Mouse (Mus musculus) forebrain, embryonic 14.5 days (tissue): ENCODE data around the gene Tma7. TPM values are rescaled to one million over a fixed set of nuclear protein-coding genes. Genes with fewer than 3 reads are reported as not detected.

ENCODE experiments used
- ATAC-seq: fragments of 200-750 bp; cut with Nextera tagmentation; 2 replicates; pipeline ENCODE4 v1.8.0; 2017; ENCODE audit warnings: mild to moderate bottlenecking, moderate library complexity
- DNase-seq: peaks from one replicate; pipeline ENCODE4 v3.0.0-alpha.2; 2015; ENCODE audit warnings: low spot score
- H3K27ac ChIP-seq: fragments of 300-500 bp; sonication (generic); 2 replicates; pipeline ENCODE4 v1.5.1; 2014; ENCODE audit warnings: low read depth, mild to moderate bottlenecking, control low read depth, low read length, moderate library complexity
- H3K27me3 ChIP-seq: fragments of 300-500 bp; sonication (generic); replicated peaks from 2 replicates; pipeline ENCODE4 v1.6.1; 2014; ENCODE audit warnings: low read length, control low read depth, mixed read lengths; ENCODE audit not compliant: control insufficient read depth, insufficient read depth
- H3K36me3 ChIP-seq: fragments of 300-500 bp; sonication (generic); 2 replicates; pipeline ENCODE4 v1.6.1; 2014; ENCODE audit warnings: low read length, control low read depth; ENCODE audit not compliant: control insufficient read depth, insufficient read depth
- H3K4me1 ChIP-seq: fragments of 300-500 bp; sonication (generic); 2 replicates; pipeline ENCODE4 v1.6.1; 2014; ENCODE audit warnings: antibody characterized with exemption, low read length, control low read depth; ENCODE audit not compliant: control insufficient read depth, insufficient read depth
- H3K4me2 ChIP-seq: fragments of 300-500 bp; sonication (generic); 2 replicates; pipeline ENCODE4 v1.6.1; 2014; ENCODE audit warnings: mild to moderate bottlenecking, control low read depth, low read length
- H3K4me3 ChIP-seq: fragments of 300-500 bp; sonication (generic); 2 replicates; pipeline ENCODE4 v1.5.1; 2014; ENCODE audit warnings: low read depth, low read length, control low read depth
- H3K9ac ChIP-seq: fragments of 300-500 bp; sonication (generic); 2 replicates; pipeline ENCODE4 v1.6.1; 2014; ENCODE audit warnings: mild to moderate bottlenecking, low read length, control low read depth, moderate library complexity
- H3K9me3 ChIP-seq: fragments of 300-500 bp; sonication (generic); replicated peaks from 2 replicates; pipeline ENCODE4 v1.6.1; 2016; ENCODE audit warnings: low read length, control low read depth, mixed read lengths; ENCODE audit not compliant: control insufficient read depth
- WGBS: fragments of 180-500 bp; shearing (Covaris S2); extraction: QIAGEN DNeasy Blood & Tissue Kit; methylation state at CpG from one replicate; pipeline ENCODE4 v1.1.7; 2014; 5-methylcytosine and 5-hydroxymethylcytosine counted together
- polyA plus RNA-seq: library from polyadenylated mRNA; unstranded; fragments of >200 nt; fragmentation: Nextera tagmentation; extraction: Ambion mirVana; gene quantifications from 2 replicates; pipeline ENCODE4 v1.2.1, GENCODE M21; 2014

Tma7 gene
- polyA plus RNA-seq, 1 experiment from 2014 or later = 758 TPM

DNA sequence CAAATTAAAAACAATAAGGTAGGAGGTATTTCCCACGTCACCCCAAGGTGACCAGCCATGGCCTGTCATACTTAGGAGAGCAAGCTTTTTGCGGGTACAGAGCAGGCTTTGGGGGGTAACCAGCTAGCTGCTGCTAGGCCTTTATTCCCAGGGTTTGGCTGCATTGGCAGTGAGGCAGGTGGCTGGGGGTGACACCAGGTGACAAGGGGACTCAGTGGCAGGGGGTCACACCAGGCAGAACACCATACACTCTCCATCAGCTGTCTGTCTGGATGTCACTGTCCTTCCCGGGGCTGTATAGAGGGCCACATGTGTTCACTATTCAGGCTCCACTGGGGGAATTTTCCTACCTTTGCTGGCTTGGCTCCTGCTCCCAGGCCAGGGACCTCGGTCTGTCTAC, 25.5 kb downstream of the Tma7 start:
- no peak overlapping the region for H3K4me2 ChIP-seq
- no peaks in the 10 kb centered on the region for H3K9me3 ChIP-seq
- no peaks in the 10 kb centered on the region for H3K27me3 ChIP-seq
- H3K27ac ChIP-seq = no peak overlapping the region
- H3K9ac ChIP-seq = no peak overlapping the region
- no peak overlapping the region for H3K4me3 ChIP-seq
- DNase-seq (no peak), ATAC-seq (no peak)
- peaks cover 42% of the 10 kb centered on the region for H3K36me3 ChIP-seq
- H3K4me1 ChIP-seq = 0 out of 2 replicates have a peak, but pooled peaks cover 2% of the 10 kb centered on the region
- 84% methylated on average over 4 of the region's 4 CpGs for WGBS

DNA sequence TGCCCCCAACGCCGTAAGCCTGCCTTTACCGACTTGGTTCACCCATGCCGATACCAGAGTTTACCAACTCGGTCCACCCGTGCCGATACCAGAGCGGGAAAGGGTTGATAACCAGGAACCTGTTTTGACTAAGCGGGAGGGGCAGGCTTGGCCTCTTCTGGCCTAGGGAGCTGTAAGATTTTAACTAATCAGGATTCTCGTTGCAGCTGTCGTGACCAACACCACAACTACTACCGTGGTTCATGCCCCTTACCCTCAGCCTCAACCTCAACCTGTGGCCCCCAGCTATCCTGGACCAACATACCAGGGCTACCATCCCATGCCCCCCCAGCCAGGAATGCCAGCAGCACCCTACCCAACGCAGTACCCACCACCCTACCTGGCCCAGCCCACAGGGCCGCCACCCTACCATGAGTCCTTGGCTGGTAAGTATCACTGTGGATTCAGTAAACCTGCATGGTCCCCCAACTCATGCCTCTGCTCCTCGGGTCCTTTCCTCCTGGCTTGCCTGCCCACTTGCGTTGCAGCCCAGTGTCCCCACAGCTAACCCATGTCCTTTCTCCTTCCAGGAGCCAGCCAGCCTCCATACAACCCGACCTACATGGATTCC, 26.2 kb downstream of the Tma7 start:
- WGBS = 94% methylated on average over 17 of the region's 17 CpGs
- H3K36me3 ChIP-seq = peaks cover 38% of the 10 kb centered on the region
- H3K9ac ChIP-seq = no peak overlapping the region
- ATAC-seq = no peak
- no peak overlapping the region for H3K4me2 ChIP-seq
- H3K4me1 ChIP-seq = 0 out of 2 replicates have a peak, but pooled peaks cover 2% of the 10 kb centered on the region
- H3K27me3 ChIP-seq = no peaks in the 10 kb centered on the region
- no peak overlapping the region for H3K27ac ChIP-seq
- no peak for DNase-seq
- H3K4me3 ChIP-seq = no peak overlapping the region
- H3K9me3 ChIP-seq = no peaks in the 10 kb centered on the region

DNA sequence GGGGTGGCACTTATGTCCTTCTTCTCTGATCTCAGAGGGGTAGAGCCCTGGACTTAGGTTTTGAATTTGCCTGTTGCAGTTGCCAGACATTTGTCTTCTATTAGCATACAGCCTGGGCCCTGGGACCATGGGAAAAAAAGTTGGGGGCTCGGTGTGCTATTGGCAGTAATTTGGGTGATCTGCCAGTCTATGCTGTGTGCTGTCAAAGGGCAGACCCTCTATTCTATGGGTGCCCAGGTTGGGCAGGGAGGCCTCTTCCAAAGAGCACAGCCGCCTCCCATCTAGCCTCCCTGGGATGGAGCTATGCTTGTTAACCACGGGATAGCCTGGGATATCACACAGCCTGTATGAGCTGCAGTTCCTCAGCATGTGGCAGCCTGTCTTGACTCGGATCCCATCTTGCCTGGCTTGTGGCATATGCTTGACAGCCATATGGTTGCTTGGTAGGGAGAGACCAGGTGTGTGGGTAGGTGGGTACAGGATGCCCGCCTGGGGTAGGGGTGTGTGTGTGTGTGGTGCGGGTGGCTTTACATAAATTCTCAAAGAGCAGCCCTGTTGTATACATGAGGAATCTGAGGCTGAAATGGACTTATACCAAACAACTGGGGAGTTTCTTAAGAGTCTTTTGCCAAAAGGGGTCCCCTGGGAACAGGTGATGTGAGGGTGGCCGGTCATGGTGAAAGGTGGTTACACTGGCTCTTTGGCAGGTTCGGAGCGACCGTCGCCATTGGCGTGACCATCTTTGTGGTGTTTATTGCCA, 26.9 kb downstream of the Tma7 start:
- ATAC-seq (no peak), DNase-seq (no peak)
- WGBS = 87% methylated on average over 12 of the region's 12 CpGs
- peak overlapping the region; percentile 46 for H3K4me2 ChIP-seq
- H3K9ac ChIP-seq = peak overlapping the region; percentile 43
- peaks cover 30% of the 10 kb centered on the region for H3K36me3 ChIP-seq
- H3K27me3 ChIP-seq = no peaks in the 10 kb centered on the region
- H3K4me1 ChIP-seq = 0 out of 2 replicates have a peak, but pooled peaks cover 2% of the 10 kb centered on the region
- H3K9me3 ChIP-seq = no peaks in the 10 kb centered on the region
- peak overlapping the region; percentile 48; the same call in 1 of the 2 replicates for H3K27ac ChIP-seq
- H3K4me3 ChIP-seq = peak overlapping the region; percentile 25

DNA sequence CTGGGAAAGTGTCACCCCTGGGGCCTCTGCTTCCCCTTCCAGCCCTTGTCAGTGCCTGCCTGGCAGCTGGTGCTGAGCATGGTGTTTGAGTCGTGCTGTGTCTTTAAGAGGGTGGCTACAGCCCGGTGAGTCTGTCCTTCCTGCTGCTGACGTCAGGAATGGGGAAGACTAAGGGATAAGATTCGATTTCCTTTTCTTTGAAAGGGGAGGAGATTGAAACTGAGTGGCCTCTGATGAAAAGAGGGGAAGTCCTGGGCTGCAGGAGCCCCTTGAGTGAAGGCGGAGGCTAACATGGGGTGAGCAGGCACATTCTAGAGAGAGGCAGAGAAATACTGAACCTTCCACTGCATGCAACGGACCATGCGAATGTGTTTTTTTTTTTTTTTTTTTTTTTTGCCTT, 27.7 kb downstream of the Tma7 start:
- 10% methylated on average over 7 of the region's 7 CpGs for WGBS
- Histone ChIP-seq H3K4me1 (0 out of 2 replicates have a peak, but pooled peaks cover 2% of the 10 kb centered on the region), H3K36me3 (peaks cover 25% of the 10 kb centered on the region), H3K27me3 (no peaks in the 10 kb centered on the region), H3K4me2 (peak overlapping the region; percentile 46), H3K27ac (peak overlapping the region; percentile 48; the same call in 1 of the 2 replicates), H3K9ac (peak overlapping the region; percentile 43), H3K4me3 (peak overlapping the region; percentile 25), H3K9me3 (no peaks in the 10 kb centered on the region)
- DNase-seq (peak; percentile 77), ATAC-seq (peak; percentile 76)

DNA sequence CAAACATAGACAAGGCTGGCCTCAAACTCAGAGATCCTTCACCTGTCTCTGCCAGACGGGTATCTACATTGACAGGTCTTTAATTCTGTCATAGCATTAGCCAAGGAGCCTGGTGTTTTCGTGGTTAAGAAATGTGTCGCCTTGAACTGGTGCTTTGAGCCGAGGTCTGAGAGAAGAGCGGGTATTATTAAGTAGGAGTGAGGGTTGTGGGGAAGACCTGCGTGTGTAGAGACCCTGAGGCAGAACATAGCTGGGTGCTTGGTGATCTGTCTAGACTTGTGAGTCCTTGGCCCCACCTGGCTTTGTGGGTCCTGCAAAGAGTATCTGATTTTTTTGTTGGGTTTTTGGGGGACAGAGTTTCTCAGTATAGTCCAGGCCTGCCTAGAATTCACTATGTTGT, 28.5 kb downstream of the Tma7 start:
- Histone ChIP-seq H3K4me3 (no peak overlapping the region), H3K4me1 (0 out of 2 replicates have a peak, but pooled peaks cover 2% of the 10 kb centered on the region), H3K9me3 (no peaks in the 10 kb centered on the region), H3K36me3 (peaks cover 21% of the 10 kb centered on the region), H3K27me3 (no peaks in the 10 kb centered on the region), H3K4me2 (no peak overlapping the region), H3K27ac (no peak overlapping the region), H3K9ac (no peak overlapping the region)
- WGBS = 64% methylated on average over 6 of the region's 6 CpGs
- ATAC-seq (no peak), DNase-seq (no peak)

DNA sequence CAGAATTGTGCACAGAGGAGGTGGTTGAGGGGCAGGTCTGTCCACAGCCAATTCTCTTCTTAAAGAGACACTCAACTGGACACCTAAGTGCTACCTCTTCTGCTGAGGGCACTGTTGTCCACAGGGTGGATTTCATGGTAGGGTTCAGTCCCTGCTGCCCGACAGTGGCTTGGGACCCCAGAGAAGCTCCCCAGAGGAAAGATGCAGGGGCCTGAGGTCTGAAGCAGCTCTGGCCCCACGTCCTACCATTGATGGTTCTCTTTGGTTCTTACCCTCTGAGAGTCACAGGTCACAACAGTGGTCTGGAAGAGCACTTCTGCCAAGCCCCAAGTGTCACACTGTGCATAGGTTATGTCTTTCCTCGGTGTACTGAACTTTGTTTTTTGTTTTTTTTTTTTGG, 29.0 kb downstream of the Tma7 start:
- 74% methylated on average over 3 of the region's 3 CpGs for WGBS
- Histone ChIP-seq H3K9ac (no peak overlapping the region), H3K9me3 (no peaks in the 10 kb centered on the region), H3K36me3 (peaks cover 17% of the 10 kb centered on the region), H3K4me2 (no peak overlapping the region), H3K4me3 (no peak overlapping the region), H3K27me3 (no peaks in the 10 kb centered on the region), H3K27ac (no peak overlapping the region), H3K4me1 (0 out of 2 replicates have a peak, but pooled peaks cover 2% of the 10 kb centered on the region)
- DNase-seq (no peak), ATAC-seq (no peak)

DNA sequence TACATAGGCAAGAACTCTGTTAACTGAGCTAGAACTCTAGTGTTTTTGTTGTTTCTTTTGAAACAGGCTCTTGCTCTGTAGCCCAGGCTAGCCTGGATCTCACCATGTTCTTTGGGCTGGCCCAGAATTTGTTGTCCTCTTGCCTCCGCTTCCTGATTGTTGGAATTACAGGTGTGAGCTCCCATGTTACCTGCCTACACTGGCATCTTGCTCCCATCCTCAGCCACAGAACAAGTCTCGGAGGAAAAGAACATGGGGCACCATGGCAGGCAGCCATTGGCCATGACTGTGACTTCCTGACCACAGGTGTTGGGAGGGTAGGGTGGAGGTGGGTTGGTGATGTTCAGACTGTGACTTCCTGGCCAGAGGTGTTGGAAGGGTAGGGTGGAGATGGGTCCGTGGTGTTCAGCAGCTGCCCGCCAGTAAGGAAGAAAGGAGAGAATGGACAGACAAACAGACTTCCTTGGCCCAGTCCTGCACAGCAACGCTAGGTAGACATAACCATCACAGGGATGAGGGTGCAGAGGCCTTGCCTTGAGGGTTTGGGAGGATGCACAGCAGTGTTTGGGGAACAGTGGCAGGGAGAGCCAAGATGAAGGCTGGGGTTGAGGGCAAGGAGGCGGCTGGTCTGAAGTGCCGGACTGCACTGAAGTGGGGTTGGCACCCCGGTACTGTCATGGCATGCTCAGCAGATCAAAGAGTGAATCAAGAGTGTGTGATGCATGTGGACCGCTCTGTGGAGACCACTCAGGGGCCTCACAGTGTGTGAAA, 29.7 kb downstream of the Tma7 start:
- 0 out of 2 replicates have a peak, but pooled peaks cover 2% of the 10 kb centered on the region for H3K4me1 ChIP-seq
- H3K9ac ChIP-seq = no peak overlapping the region
- peaks cover 10% of the 10 kb centered on the region for H3K36me3 ChIP-seq
- ATAC-seq (no peak), DNase-seq (no peak)
- no peaks in the 10 kb centered on the region for H3K9me3 ChIP-seq
- no peaks in the 10 kb centered on the region for H3K27me3 ChIP-seq
- 88% methylated on average over 9 of the region's 9 CpGs for WGBS
- no peak overlapping the region for H3K4me2 ChIP-seq
- no peak overlapping the region for H3K27ac ChIP-seq
- H3K4me3 ChIP-seq = no peak overlapping the region

DNA sequence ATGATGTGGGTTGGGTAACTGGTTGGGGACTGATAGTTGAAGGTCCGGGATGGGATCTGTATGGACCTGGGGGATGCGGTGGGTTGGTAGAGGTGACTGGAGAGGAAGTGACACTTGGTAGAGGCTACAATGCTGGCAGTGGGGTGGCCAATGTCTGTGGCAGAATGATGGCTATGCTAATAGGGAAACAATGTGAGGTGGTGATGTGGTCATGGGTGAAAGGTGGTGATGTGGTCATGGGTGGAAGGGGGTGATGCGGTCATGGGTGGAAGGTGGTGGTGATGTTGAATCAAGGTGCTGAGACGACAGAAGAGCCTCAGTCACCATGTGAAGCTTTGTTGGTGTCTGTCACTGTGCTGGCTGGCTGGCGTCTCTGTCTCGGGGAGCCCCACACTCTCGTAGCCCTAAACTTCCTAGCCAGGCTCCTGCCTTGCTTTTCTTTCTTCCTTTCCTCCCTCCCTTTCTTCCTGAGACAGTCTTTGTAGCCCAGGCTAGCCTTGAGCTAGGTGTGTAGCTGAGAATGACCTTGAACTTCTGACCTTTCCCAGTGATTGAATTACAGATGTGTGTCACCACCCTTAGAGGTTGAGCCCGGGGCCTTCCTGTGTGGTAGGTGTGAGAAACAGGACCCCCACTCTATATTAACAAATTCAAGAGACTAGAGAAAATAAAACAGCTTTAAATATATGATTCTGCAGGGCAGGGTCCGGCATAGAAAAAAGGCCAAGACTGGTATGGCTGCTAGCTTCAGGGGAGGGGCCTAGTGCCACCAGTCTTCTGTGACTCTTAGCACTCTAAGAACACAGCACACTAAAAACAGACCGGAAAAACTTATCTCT, 30.5 kb downstream of the Tma7 start:
- peaks cover 2% of the 10 kb centered on the region for H3K36me3 ChIP-seq
- no peaks in the 10 kb centered on the region for H3K9me3 ChIP-seq
- no peak overlapping the region for H3K27ac ChIP-seq
- DNase-seq = no peak
- 90% methylated on average over 10 of the region's 10 CpGs for WGBS
- H3K4me3 ChIP-seq = no peak overlapping the region
- no peak overlapping the region for H3K4me2 ChIP-seq
- no peaks in the 10 kb centered on the region for H3K27me3 ChIP-seq
- H3K4me1 ChIP-seq = 0 out of 2 replicates have a peak, but pooled peaks cover 2% of the 10 kb centered on the region
- H3K9ac ChIP-seq = no peak overlapping the region
- ATAC-seq = no peak
